Mouse (Mus musculus): Measurements from ENCODE around the gene Cpne7. TPM values are rescaled to one million over a fixed set of nuclear protein-coding genes. Genes with fewer than 3 reads are reported as not detected.

Gene Cpne7
- polyA plus RNA-seq, 1 experiment from 2014 or later = 0.19 TPM

Small RNA genes lying within 50 kb of the gene (microRNA-seq; reads per million reads assigned to microRNA genes)
- not detected for gene Mir7079
- 0.82 reads per million for gene Mir7080

Other genes with a start within 250 kb of the Cpne7 start
- gene Ankrd11, start 75.1 kb upstream of the Cpne7 start, polyA plus RNA-seq (2015; fragmentation: Nextera tagmentation; extraction: Ambion mirVana) = 18.8 and 20.3 TPM in 2 replicates
- gene Spg7, start 54.4 kb upstream of the Cpne7 start, polyA plus RNA-seq (2015; fragmentation: Nextera tagmentation; extraction: Ambion mirVana) = 62.2 and 62.7 TPM in 2 replicates
- gene Rpl13, start 15.0 kb upstream of the Cpne7 start, polyA plus RNA-seq (2015; fragmentation: Nextera tagmentation; extraction: Ambion mirVana) = 938 and 957 TPM in 2 replicates
- 4.0 and 7.5 TPM in 2 replicates for gene Sult5a1, start 40.9 kb downstream of the Cpne7 start, polyA plus RNA-seq (2015; fragmentation: Nextera tagmentation; extraction: Ambion mirVana)
- gene Dpep1, start 68.9 kb downstream of the Cpne7 start, polyA plus RNA-seq (2015; fragmentation: Nextera tagmentation; extraction: Ambion mirVana) = 2.5 and 3.3 TPM in 2 replicates
- gene Chmp1a, start 95.4 kb downstream of the Cpne7 start, polyA plus RNA-seq (2015; fragmentation: Nextera tagmentation; extraction: Ambion mirVana) = 91.2 and 99.4 TPM in 2 replicates
- 3.7 TPM in 2 replicates for gene Spata33, start 95.5 kb downstream of the Cpne7 start, polyA plus RNA-seq (2015; fragmentation: Nextera tagmentation; extraction: Ambion mirVana)
- 19.5 and 20.5 TPM in 2 replicates for gene Cdk10, start 107.5 kb downstream of the Cpne7 start, polyA plus RNA-seq (2015; fragmentation: Nextera tagmentation; extraction: Ambion mirVana)
- 3.1 and 3.2 TPM in 2 replicates for gene Spata2l, start 118.9 kb downstream of the Cpne7 start, polyA plus RNA-seq (2015; fragmentation: Nextera tagmentation; extraction: Ambion mirVana)
- 12.7 and 13.5 TPM in 2 replicates for gene Zfp276, start 136.8 kb downstream of the Cpne7 start, polyA plus RNA-seq (2015; fragmentation: Nextera tagmentation; extraction: Ambion mirVana)
- 18.1 and 18.5 TPM in 2 replicates for gene Vps9d1, start 137.0 kb downstream of the Cpne7 start, polyA plus RNA-seq (2015; fragmentation: Nextera tagmentation; extraction: Ambion mirVana)
- 17.0 and 17.5 TPM in 2 replicates for gene Fanca, start 201.2 kb downstream of the Cpne7 start, polyA plus RNA-seq (2015; fragmentation: Nextera tagmentation; extraction: Ambion mirVana)
- 1.1 and 1.7 TPM in 2 replicates for gene Spire2, start 215.3 kb downstream of the Cpne7 start, polyA plus RNA-seq (2015; fragmentation: Nextera tagmentation; extraction: Ambion mirVana)